Mouse (Mus musculus) embryonic facial prominence, embryonic 11.5 days (tissue): ENCODE measurements around the gene Cwc22. TPM values are rescaled to one million over a fixed set of nuclear protein-coding genes. Genes with fewer than 3 reads are reported as not detected.

Source experiments
- ATAC-seq: fragments of 200-750 bp; cut with Nextera tagmentation; replicated peaks from 2 replicates; pipeline ENCODE4 v1.8.0; 2017; ENCODE audit warnings: low read depth; ENCODE audit not compliant: insufficient number of reproducible peaks, low FRiP score, low TSS enrichment
- DNase-seq: peaks from one replicate; pipeline ENCODE4 v3.0.0-alpha.2; 2015; ENCODE audit warnings: low spot score
- H3K27ac ChIP-seq: fragments of 300-500 bp; sonication (generic); replicated peaks from 2 replicates; pipeline ENCODE4 v1.5.1; 2014; ENCODE audit warnings: mild to moderate bottlenecking, low read depth, low read length, control low read depth
- H3K27me3 ChIP-seq: fragments of 300-500 bp; sonication (generic); 2 replicates; pipeline ENCODE4 v1.6.1; 2014; ENCODE audit warnings: mild to moderate bottlenecking, low read length, moderate library complexity, mixed read lengths; ENCODE audit not compliant: control insufficient read depth, insufficient read depth
- H3K36me3 ChIP-seq: fragments of 300-500 bp; sonication (generic); replicated peaks from 2 replicates; pipeline ENCODE4 v1.6.1; 2014; ENCODE audit warnings: low read depth, mild to moderate bottlenecking, low read length, moderate library complexity, mixed read lengths; ENCODE audit not compliant: control insufficient read depth, insufficient read depth
- H3K4me1 ChIP-seq: fragments of 300-500 bp; sonication (generic); 2 replicates; pipeline ENCODE4 v1.6.1; 2014; ENCODE audit warnings: low read length, mixed read lengths; ENCODE audit not compliant: control insufficient read depth, insufficient read depth
- H3K4me2 ChIP-seq: fragments of 300-500 bp; sonication (generic); 2 replicates; pipeline ENCODE4 v1.6.1; 2014; ENCODE audit warnings: low read depth, mild to moderate bottlenecking, control low read depth, low read length, moderate library complexity
- H3K4me3 ChIP-seq: fragments of 300-500 bp; sonication (generic); 2 replicates; pipeline ENCODE4 v1.5.1; 2014; ENCODE audit warnings: low read depth, low read length, control low read depth
- H3K9ac ChIP-seq: fragments of 300-500 bp; sonication (generic); replicated peaks from 2 replicates; pipeline ENCODE4 v1.6.1; 2014; ENCODE audit warnings: mild to moderate bottlenecking, control low read depth, low read length
- H3K9me3 ChIP-seq: fragments of 300-500 bp; sonication (generic); replicated peaks from 2 replicates; pipeline ENCODE4 v1.6.1; 2016; ENCODE audit warnings: mild to moderate bottlenecking, low read length, inconsistent platforms, mixed read lengths; ENCODE audit not compliant: control insufficient read depth
- WGBS: fragments of 180-500 bp; shearing (Covaris S2); extraction: QIAGEN DNeasy Blood & Tissue Kit; methylation state at CpG from one replicate; pipeline ENCODE4 v1.1.7; 2014; 5-methylcytosine and 5-hydroxymethylcytosine counted together
- polyA plus RNA-seq: library from polyadenylated mRNA; unstranded; fragments of >200 nt; fragmentation: Nextera tagmentation; extraction: Ambion mirVana; gene quantifications from 2 replicates; pipeline ENCODE4 v1.2.1, GENCODE M21; 2014

Cwc22 gene
- polyA plus RNA-seq, 1 experiment from 2014 or later = 41.5 TPM

DNA sequence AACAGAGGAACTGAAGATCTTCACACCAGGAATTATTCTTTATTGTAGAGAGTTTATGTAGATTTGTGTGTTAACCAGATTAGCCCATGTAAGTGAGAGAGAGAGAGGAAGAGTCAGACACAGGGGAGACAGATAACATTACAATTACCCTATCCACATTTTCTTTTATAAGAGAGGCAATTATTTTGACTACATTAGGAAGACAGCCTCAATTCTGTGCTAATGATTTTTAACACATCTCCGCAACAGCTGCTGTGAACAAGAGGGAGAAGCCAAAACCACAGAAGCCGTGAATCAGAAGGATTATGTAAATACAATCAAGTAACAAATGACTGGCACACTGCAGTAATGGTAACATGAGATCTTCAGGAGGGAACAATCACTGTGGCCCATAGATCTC lies 12.5 kb downstream of the Cwc22 start:
- Histone ChIP-seq H3K4me2 (no peak overlapping the region), H3K27me3 (no peaks in the 10 kb centered on the region), H3K4me3 (no peak overlapping the region), H3K9me3 (no peaks in the 10 kb centered on the region), H3K9ac (no peak overlapping the region), H3K36me3 (no peaks in the 10 kb centered on the region; the same call in 1 of the 2 replicates), H3K4me1 (no peaks in the 10 kb centered on the region), H3K27ac (no peak overlapping the region)
- ATAC-seq (no peak), DNase-seq (no peak)
- WGBS = 75% methylated on average over 2 of the region's 2 CpGs

DNA sequence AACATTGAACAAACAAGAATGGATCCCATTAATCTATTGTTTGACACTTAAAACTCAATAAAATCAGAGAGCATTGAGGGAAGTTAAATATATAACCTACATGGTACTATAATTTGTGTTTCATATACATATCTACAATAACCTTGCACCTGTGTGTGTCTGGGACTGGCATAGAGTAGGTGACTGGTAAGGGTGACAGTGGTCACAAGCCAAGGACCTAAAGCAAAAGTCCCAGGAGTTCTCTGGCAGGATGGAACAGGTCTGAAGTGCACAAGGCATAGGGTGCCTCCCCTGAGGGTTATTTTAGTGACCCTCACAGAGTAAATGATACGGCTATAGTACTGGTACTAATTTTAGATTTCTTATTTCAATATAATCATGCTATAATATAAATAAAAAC lies 14.2 kb downstream of the Cwc22 start:
- no peaks in the 10 kb centered on the region for H3K9me3 ChIP-seq
- no peak overlapping the region for H3K9ac ChIP-seq
- no peaks in the 10 kb centered on the region for H3K4me1 ChIP-seq
- H3K27me3 ChIP-seq = no peaks in the 10 kb centered on the region
- H3K4me2 ChIP-seq = no peak overlapping the region
- no peak overlapping the region for H3K27ac ChIP-seq
- 89% methylated on average over 1 of the region's 1 CpGs for WGBS
- DNase-seq (no peak), ATAC-seq (no peak)
- H3K4me3 ChIP-seq = no peak overlapping the region
- peaks cover 2% of the 10 kb centered on the region for H3K36me3 ChIP-seq

DNA sequence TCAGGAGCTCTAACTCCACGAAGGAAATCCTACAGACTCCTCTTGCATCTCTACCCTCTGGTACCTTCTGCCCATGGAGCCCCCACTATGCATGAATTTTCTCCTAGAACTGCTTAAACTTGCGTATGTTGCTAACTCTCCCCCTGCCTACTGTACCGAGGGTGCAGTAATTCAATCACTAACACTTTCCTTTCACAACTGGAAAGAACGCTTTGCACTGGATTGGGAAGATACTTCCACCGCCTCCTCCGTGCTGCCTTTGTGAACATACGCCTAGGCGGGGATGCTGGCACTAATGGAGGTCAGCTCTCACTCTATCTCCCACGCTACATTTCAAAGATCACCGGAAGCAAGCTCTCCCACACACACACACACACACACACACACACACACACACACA lies 17.8 kb downstream of the Cwc22 start:
- H3K27me3 ChIP-seq = no peaks in the 10 kb centered on the region
- no peak overlapping the region for H3K4me3 ChIP-seq
- no peaks in the 10 kb centered on the region for H3K9me3 ChIP-seq
- DNase-seq (no peak), ATAC-seq (no peak)
- H3K9ac ChIP-seq = no peak overlapping the region
- 93% methylated on average over 10 of the region's 10 CpGs for WGBS
- no peaks in the 10 kb centered on the region for H3K4me1 ChIP-seq
- peaks cover 2% of the 10 kb centered on the region for H3K36me3 ChIP-seq
- H3K4me2 ChIP-seq = no peak overlapping the region
- no peak overlapping the region for H3K27ac ChIP-seq

DNA sequence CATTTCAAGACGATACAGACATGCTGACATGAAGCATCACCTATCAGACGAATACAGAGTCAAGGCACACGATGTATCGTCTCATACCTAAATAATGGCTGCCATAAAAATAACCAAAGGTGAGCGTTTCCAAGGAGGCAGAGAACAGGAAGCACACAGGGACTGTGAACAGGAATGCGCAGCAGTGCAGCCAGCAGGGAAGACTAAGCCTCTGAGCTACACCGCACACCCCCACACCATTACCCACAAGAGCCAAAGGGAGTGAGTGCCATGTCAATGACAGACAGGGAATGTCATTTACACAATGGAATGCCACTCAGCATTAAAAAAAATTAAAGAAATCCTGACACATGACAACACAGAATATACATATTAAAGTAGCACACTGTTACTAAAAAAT lies 19.7 kb downstream of the Cwc22 start:
- no peak overlapping the region for H3K9ac ChIP-seq
- no peak overlapping the region for H3K4me3 ChIP-seq
- H3K27me3 ChIP-seq = no peaks in the 10 kb centered on the region
- DNase-seq (no peak), ATAC-seq (no peak)
- H3K36me3 ChIP-seq = peaks cover 2% of the 10 kb centered on the region
- H3K9me3 ChIP-seq = no peaks in the 10 kb centered on the region
- no peak overlapping the region for H3K4me2 ChIP-seq
- no peaks in the 10 kb centered on the region for H3K4me1 ChIP-seq
- H3K27ac ChIP-seq = no peak overlapping the region
- 92% methylated on average over 7 of the region's 7 CpGs for WGBS

DNA sequence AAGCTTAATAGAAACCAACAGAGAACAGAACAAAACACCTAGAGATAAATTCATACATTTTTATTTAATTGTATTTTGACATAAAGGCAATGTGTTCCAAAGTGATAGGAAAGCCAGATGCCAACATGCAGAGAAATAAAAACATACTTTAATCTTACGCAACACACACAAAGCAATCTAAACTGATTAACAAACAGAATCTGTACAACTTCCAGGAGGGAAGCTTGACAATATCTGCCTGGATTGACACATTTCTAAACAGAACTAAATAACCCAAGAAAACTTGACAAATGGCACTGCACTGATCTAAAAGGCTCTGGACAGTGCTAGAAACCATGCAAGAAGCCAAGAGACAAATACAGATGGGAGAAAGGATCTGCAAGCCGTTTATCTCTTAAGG lies 20.2 kb downstream of the Cwc22 start:
- Histone ChIP-seq H3K36me3 (peaks cover 2% of the 10 kb centered on the region), H3K27ac (no peak overlapping the region), H3K9me3 (no peaks in the 10 kb centered on the region), H3K9ac (no peak overlapping the region), H3K4me1 (no peaks in the 10 kb centered on the region), H3K4me3 (no peak overlapping the region), H3K4me2 (no peak overlapping the region), H3K27me3 (no peaks in the 10 kb centered on the region)
- WGBS = 92% methylated on average over 2 of the region's 2 CpGs
- DNase-seq (no peak), ATAC-seq (no peak)

DNA sequence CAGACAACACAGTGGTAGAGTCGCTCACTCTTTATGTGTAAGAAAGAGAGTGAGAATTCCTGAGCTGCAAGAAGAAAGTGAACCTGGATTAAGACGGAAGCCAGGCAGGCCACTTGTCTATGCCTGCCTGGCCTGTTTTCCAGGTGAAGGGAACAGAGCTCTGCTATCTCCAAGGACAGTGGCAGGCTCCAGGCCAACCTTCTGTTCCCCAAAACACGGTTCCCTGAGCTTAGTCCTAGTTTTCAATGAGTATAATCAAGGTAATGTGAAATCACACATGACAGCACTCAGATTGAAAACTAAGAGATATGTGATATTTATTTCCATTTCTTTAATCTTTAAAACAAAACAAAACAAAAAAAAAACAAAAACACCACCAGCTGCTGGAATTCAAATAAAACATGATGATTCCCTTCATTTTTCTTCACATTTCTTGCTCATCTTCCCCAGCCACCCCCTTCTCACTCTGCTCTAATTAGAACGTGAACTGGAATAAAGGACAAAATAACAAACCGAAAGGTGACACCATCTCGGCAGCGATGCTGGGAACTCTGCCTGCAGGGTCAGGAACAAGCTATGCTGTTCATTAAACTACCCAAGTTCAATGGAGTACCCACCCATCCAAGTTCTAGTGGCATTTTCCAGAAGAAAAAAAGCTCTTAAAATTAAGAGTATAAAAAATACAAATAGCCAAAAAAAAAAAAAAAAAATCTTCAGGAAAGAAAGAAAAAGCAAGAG lies 20.8 kb downstream of the Cwc22 start:
- ATAC-seq (no peak), DNase-seq (no peak)
- Histone ChIP-seq H3K4me3 (no peak overlapping the region), H3K27ac (no peak overlapping the region), H3K4me2 (no peak overlapping the region), H3K4me1 (no peaks in the 10 kb centered on the region), H3K27me3 (no peaks in the 10 kb centered on the region), H3K9me3 (no peaks in the 10 kb centered on the region), H3K36me3 (peaks cover 2% of the 10 kb centered on the region), H3K9ac (no peak overlapping the region)
- 54% methylated on average over 7 of the region's 7 CpGs for WGBS

DNA sequence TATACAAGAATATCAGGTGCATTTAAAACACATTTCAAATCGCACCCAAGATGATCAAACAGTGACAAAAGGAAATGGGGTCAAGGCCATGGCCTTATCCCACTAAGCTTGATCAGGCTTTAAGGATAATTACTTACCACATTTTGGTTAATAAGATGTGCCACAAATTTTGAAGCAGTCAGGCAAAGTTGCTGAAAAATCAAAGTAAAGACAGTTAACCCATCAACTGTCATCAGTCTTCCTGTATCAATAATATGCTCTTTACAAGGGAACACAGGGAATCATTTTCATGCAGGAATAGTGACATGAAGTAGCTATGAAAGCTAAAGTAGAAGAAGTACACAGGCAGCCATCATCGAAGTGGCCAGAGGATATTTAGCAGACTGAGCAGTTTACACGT lies 22.2 kb downstream of the Cwc22 start:
- 98% methylated on average over 3 of the region's 3 CpGs for WGBS
- Histone ChIP-seq H3K27ac (no peak overlapping the region), H3K36me3 (peaks cover 2% of the 10 kb centered on the region), H3K4me2 (no peak overlapping the region), H3K4me1 (no peaks in the 10 kb centered on the region), H3K4me3 (no peak overlapping the region), H3K9me3 (no peaks in the 10 kb centered on the region), H3K27me3 (no peaks in the 10 kb centered on the region), H3K9ac (no peak overlapping the region)
- no peak for DNase-seq
- ATAC-seq = no peak

DNA sequence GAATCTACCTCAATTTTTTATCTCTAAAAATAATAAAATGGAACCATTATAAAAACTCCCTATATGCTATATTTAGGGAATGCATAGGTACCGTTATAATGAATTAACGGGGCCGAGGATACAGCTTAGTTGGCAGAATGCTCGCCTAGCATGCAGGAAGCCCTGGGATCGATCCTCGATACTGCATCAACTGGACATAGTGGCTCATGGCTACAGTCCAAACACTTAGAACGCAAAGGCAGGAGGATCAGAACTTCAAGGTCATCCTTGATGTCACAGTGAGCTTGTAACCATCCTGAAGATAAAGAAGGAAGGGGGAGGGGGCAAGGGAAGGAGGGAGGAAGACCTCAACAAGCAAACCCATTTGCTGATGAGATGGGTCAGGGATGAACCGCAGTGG lies 23.0 kb downstream of the Cwc22 start:
- no peaks in the 10 kb centered on the region for H3K27me3 ChIP-seq
- peaks cover 2% of the 10 kb centered on the region for H3K36me3 ChIP-seq
- no peak for ATAC-seq
- 96% methylated on average over 8 of the region's 8 CpGs for WGBS
- H3K27ac ChIP-seq = no peak overlapping the region
- DNase-seq = no peak
- H3K9ac ChIP-seq = no peak overlapping the region
- no peak overlapping the region for H3K4me2 ChIP-seq
- no peak overlapping the region for H3K4me3 ChIP-seq
- H3K4me1 ChIP-seq = no peaks in the 10 kb centered on the region
- no peaks in the 10 kb centered on the region for H3K9me3 ChIP-seq
